In genomic region chr17:25475946-25476744, GRCm38 (mm10) we compare ENCODE assay signal across 9 mouse cellular contexts. TPM values are rescaled to one million over a fixed set of nuclear protein-coding genes. Genes with fewer than 3 reads are reported as not detected.
DNase-seq lines count a peak whose midpoint lies in the region; ATAC-seq and TF ChIP-seq lines count a peak whose summit lies in the region.
"Had no signal": no experiment of that assay in that cellular context is flagged by ENCODE, and none has a peak within 500 bp of the region (broad histone marks: within the 10 kb centered on the region; RNA-seq: fewer than 3 reads in every experiment).

No protein-coding gene starts in this region.

- peak; percentile 87 for DNase-seq in hindbrain, embryonic 14.5 days (ENCODE audit: low spot score)
- DNase-seq in G1E (ENCODE audit: low spot score), result peak; percentile 58
- peak; percentile 37 to 56 for DNase-seq in cerebellum, adult 2 months
- peak; percentile 51 to 63 for DNase-seq in heart, postnatal 14 days
- peak; percentile 71 for DNase-seq in limb, embryonic 11.5 days (ENCODE audit: low spot score)
- DNase-seq in retina, postnatal 1 day, result peak; percentile 85
- no peak for DNase-seq in ovary, adult 18-20 months (ENCODE audit: low spot score)

- H3K4me3 ChIP-seq in hindbrain, embryonic 14.5 days (replicated peaks; ENCODE audit: low read length), result no peak overlapping the region
- no peak overlapping the region for H3K4me3 ChIP-seq in hindbrain, embryonic 16.5 days (ENCODE audit: low read length)
- H3K4me3 ChIP-seq in G1E (ENCODE audit: low read depth, low read length), result no peak overlapping the region
- no peak overlapping the region for H3K4me3 ChIP-seq in cerebellum, adult 2 months (replicated peaks; ENCODE audit: insufficient read depth, low read depth, low read length)
- H3K4me3 ChIP-seq in limb, embryonic 11.5 days (ENCODE audit: low read depth, low read length), result no peak overlapping the region
- H3K4me3 ChIP-seq: erythroblast, embryonic 14.5 days had no signal

- intact Hi-C loops in heart, postnatal 14 days (cut with DNase I), result loop anchor here (1.0 kb wide), 2 partner anchors 31 to 222 kb away; no protein-coding TSS in a partner anchor

- ATAC-seq in hindbrain, embryonic 14.5 days (ENCODE audit: low FRiP score), result no peak
- ATAC-seq in hindbrain, embryonic 16.5 days, result no peak
- no peak for ATAC-seq in G1E (ENCODE audit: extremely low read depth, insufficient number of reproducible peaks, low FRiP score, poor library complexity, severe bottlenecking)
- no peak for ATAC-seq in limb, embryonic 11.5 days (ENCODE audit: insufficient number of reproducible peaks, low FRiP score, low TSS enrichment, low read depth)

- WGBS in hindbrain, embryonic 14.5 days, result 42% methylated on average over 19 of the region's 19 CpGs
- WGBS in hindbrain, embryonic 16.5 days, result 37% methylated on average over 19 of the region's 19 CpGs
- WGBS in cerebellum, adult 2 months, result 19% methylated on average over 19 of the region's 19 CpGs
- 47% methylated on average over 19 of the region's 19 CpGs for WGBS in limb, embryonic 11.5 days

- peaks cover 23% of the 10 kb centered on the region for H3K27me3 ChIP-seq in hindbrain, embryonic 14.5 days (ENCODE audit: control insufficient read depth, insufficient read depth, low read length)
- H3K27me3 ChIP-seq in hindbrain, embryonic 16.5 days (replicated peaks; ENCODE audit: control insufficient read depth, insufficient read depth, low read length), result peaks cover 21% of the 10 kb centered on the region
- H3K27me3 ChIP-seq in G1E (ENCODE audit: insufficient read depth, low read length), result peaks cover 48% of the 10 kb centered on the region
- no peaks in the 10 kb centered on the region for H3K27me3 ChIP-seq in cerebellum, adult 2 months (ENCODE audit: control insufficient read depth, insufficient read depth, low read length)
- H3K27me3 ChIP-seq in limb, embryonic 11.5 days (ENCODE audit: control insufficient read depth, insufficient read depth, low read length), result peaks cover 16% of the 10 kb centered on the region

- H3K9ac ChIP-seq in hindbrain, embryonic 14.5 days, result 0 out of 2 replicates have a peak overlapping the region, but pooled peaks have one; percentile 9
- no peak overlapping the region for H3K9ac ChIP-seq in hindbrain, embryonic 16.5 days (ENCODE audit: low read depth, low read length)
- no peak overlapping the region for H3K9ac ChIP-seq in limb, embryonic 11.5 days (ENCODE audit: low read length)

- no peak overlapping the region for H3K27ac ChIP-seq in hindbrain, embryonic 14.5 days
- no peak overlapping the region for H3K27ac ChIP-seq in hindbrain, embryonic 16.5 days (ENCODE audit: low read depth, low read length)
- no peak overlapping the region for H3K27ac ChIP-seq in cerebellum, adult 2 months (ENCODE audit: insufficient read depth, low read length)
- H3K27ac ChIP-seq in limb, embryonic 11.5 days (replicated peaks; ENCODE audit: low read depth, low read length), result no peak overlapping the region

- no peaks in the 10 kb centered on the region for H3K36me3 ChIP-seq in hindbrain, embryonic 14.5 days (replicated peaks; ENCODE audit: control insufficient read depth, insufficient read depth)
- no peaks in the 10 kb centered on the region for H3K36me3 ChIP-seq in hindbrain, embryonic 16.5 days (ENCODE audit: control insufficient read depth, insufficient read depth, low read length)
- H3K36me3 ChIP-seq in G1E (replicated peaks), result no peaks in the 10 kb centered on the region
- H3K36me3 ChIP-seq in limb, embryonic 11.5 days (ENCODE audit: control insufficient read depth, insufficient read depth, low read length), result no peaks in the 10 kb centered on the region

- no peak for TF ChIP-seq POLR2A in cerebellum, adult 2 months (IDR thresholded peaks at IDR 0.05; ENCODE audit: borderline replicate concordance, insufficient read depth, low read length)

- H3K4me1 ChIP-seq in hindbrain, embryonic 14.5 days (replicated peaks; ENCODE audit: control insufficient read depth, insufficient read depth, low read length), result no peaks in the 10 kb centered on the region
- H3K4me1 ChIP-seq in hindbrain, embryonic 16.5 days (ENCODE audit: control insufficient read depth, insufficient read depth, low read depth, low read length), result peaks cover 16% of the 10 kb centered on the region
- peaks cover 6% of the 10 kb centered on the region for H3K4me1 ChIP-seq in G1E (ENCODE audit: insufficient read depth, low read depth, low read length)
- no peaks in the 10 kb centered on the region for H3K4me1 ChIP-seq in cerebellum, adult 2 months (ENCODE audit: control insufficient read depth, insufficient read depth, low read length)
- no peaks in the 10 kb centered on the region for H3K4me1 ChIP-seq in limb, embryonic 11.5 days (ENCODE audit: control insufficient read depth, insufficient read depth, low read length)

- peak; percentile 70 for TF ChIP-seq CTCF in G1E (IDR thresholded peaks at IDR 0.05; ENCODE audit: low read depth, low read length)
- TF ChIP-seq CTCF in cerebellum, adult 2 months (IDR thresholded peaks at IDR 0.05; ENCODE audit: borderline replicate concordance, insufficient read depth, low read depth, low read length), result peak; percentile 66

- no peak overlapping the region for H3K4me2 ChIP-seq in hindbrain, embryonic 14.5 days (replicated peaks)
- H3K4me2 ChIP-seq in hindbrain, embryonic 16.5 days (ENCODE audit: low read length), result no peak overlapping the region
- H3K4me2 ChIP-seq in limb, embryonic 11.5 days (ENCODE audit: low read depth, severe bottlenecking), result no peak overlapping the region

- H3K9me3 ChIP-seq in hindbrain, embryonic 14.5 days (ENCODE audit: control insufficient read depth, low read length), result no peaks in the 10 kb centered on the region
- no peaks in the 10 kb centered on the region for H3K9me3 ChIP-seq in hindbrain, embryonic 16.5 days (ENCODE audit: control insufficient read depth, low read length)
- H3K9me3 ChIP-seq in G1E (replicated peaks), result no peaks in the 10 kb centered on the region
- no peaks in the 10 kb centered on the region for H3K9me3 ChIP-seq in limb, embryonic 11.5 days (ENCODE audit: control insufficient read depth, low read length)

RNA-seq across cellular contexts. Expression of gene Sstr5, which starts 20.9 kb away (rescaled TPM):
- 0.47 and 0.76 TPM in 2 replicates for polyA plus RNA-seq in hindbrain, embryonic 14.5 days (2014; fragmentation: Nextera tagmentation; extraction: Ambion mirVana)
- 1.0 TPM in 2 replicates for polyA plus RNA-seq in hindbrain, embryonic 16.5 days (2015; fragmentation: Nextera tagmentation; extraction: Ambion mirVana)
- total RNA-seq in G1E (2014; fragmentation: Nextera tagmentation) (not detected in 2 replicates), G1E (2017) (0.16 TPM in 1 of 2 replicates, not detected in the other)
- polyA plus RNA-seq in G1E (2012), result not detected in 2 replicates
- 0.11 and 0.16 TPM in 2 replicates for polyA plus RNA-seq in cerebellum, adult 2 months (2012; rRNA removed)
- not detected for total RNA-seq in heart, postnatal 14 days (2021)
- 0.17 TPM in 1 of 2 replicates, not detected in the other for polyA plus RNA-seq in limb, embryonic 11.5 days (2014; fragmentation: Nextera tagmentation; extraction: Ambion mirVana)
- polyA plus RNA-seq: erythroblast, embryonic 14.5 days had no signal

RNA-seq across cellular contexts. Expression of gene Tekt4, which starts 21.7 kb away (rescaled TPM):
- polyA plus RNA-seq in hindbrain, embryonic 14.5 days (2014; fragmentation: Nextera tagmentation; extraction: Ambion mirVana), result 1.2 and 2.4 TPM in 2 replicates
- 1.4 and 1.9 TPM in 2 replicates for polyA plus RNA-seq in hindbrain, embryonic 16.5 days (2015; fragmentation: Nextera tagmentation; extraction: Ambion mirVana)
- total RNA-seq in G1E (2014; fragmentation: Nextera tagmentation), result not detected in 2 replicates
- total RNA-seq in G1E (2017), result not detected in 2 replicates
- polyA plus RNA-seq in G1E (2012), result not detected in 2 replicates
- polyA plus RNA-seq in cerebellum, adult 2 months (2012; rRNA removed), result 1.1 and 1.3 TPM in 2 replicates
- under 1 TPM in 1 of 2 experiments, not detected in 1; 0.50 TPM for total RNA-seq in heart, postnatal 14 days (2021)
- polyA plus RNA-seq in limb, embryonic 11.5 days (2014; fragmentation: Nextera tagmentation; extraction: Ambion mirVana), result not detected in 2 replicates
- polyA plus RNA-seq: erythroblast, embryonic 14.5 days had no signal

RNA-seq across cellular contexts. Expression of gene Cacna1h, which starts 42.6 kb away (rescaled TPM):
- 10.6 and 14.1 TPM in 2 replicates for polyA plus RNA-seq in hindbrain, embryonic 14.5 days (2014; fragmentation: Nextera tagmentation; extraction: Ambion mirVana)
- polyA plus RNA-seq in hindbrain, embryonic 16.5 days (2015; fragmentation: Nextera tagmentation; extraction: Ambion mirVana), result 5.9 and 6.2 TPM in 2 replicates
- total RNA-seq in G1E (2014; fragmentation: Nextera tagmentation) (not detected in 2 replicates), G1E (2017) (under 0.01 and 0.22 TPM in 2 replicates)
- not detected in 2 replicates for polyA plus RNA-seq in G1E (2012)
- 10.8 and 12.4 TPM in 2 replicates for polyA plus RNA-seq in cerebellum, adult 2 months (2012; rRNA removed)
- 1 to 10 TPM; 4.9 to 8.1 TPM for total RNA-seq in heart, postnatal 14 days (2021)
- 5.5 TPM in 2 replicates for polyA plus RNA-seq in limb, embryonic 11.5 days (2014; fragmentation: Nextera tagmentation; extraction: Ambion mirVana)
